Mouse (Mus musculus) skeletal muscle tissue, adult 2 months (tissue): ENCODE measurements at regions not wholly inside any gene's neighbourhood (a gene's known extent, or its start where the extent isn't known, plus 50 kb on each side); places are given as distances from the start of the nearest gene placed in this dataset.

ENCODE experiments used
- DNase-seq: peaks from one replicate; pipeline ENCODE4 v3.0.0-alpha.2; 2012; ENCODE audit warnings: low read depth, low spot score

DNA sequence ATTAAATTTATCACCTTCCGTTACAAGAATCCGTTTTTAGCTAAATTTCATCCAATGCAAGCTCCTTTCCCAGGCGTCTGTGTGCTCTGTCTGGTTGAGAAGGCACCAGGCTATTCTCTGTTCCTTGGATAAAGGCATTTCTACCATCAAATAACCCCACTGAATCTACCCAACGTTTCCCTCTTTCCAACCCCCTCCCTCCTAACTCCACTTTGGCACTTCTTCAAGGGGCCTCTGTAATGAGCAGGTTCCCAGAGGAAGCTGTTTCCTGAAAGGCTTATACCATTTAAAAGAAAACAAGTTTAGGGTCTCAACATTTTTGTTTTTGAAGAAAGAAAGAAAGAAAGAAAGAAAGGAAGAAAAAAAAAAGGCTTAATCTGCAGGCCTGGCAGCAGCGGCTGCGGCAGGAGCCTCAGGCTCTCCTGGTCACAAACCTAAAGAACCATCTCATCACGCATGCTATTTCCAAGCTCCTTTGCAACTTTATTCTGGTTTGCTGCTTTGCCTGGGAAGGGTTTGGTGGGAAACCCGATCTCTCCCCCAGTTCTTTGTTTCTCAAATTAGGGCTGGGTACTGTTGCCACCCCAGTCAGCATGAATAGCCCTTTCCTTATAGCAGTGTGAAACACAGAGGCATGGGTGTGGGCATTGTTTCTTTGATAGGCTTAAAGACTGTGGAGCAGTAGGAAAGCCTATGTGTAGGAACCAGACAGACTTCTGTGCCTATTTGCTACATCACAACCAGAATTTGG, 160.5 kb upstream of the Tnc start:
- no peak for DNase-seq

DNA sequence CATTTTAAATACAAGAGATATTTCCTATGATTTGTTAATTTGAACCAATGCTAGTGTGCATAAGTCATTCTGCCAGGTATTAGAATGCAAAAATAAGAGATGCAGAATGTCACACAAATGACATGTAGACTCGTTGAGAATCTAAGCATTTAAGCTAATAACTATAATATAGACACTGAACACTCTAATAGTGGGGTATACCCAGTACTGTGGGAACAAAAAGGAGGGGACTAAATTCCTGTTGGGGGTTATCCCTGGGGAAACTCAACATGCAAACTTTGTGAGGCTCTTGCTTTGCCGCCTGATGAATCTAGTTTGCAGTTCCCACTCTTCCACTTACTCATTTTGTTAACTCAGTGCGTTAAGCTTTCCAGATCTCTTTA, 154.0 kb upstream of the Tnc start:
- DNase-seq: no peak

DNA sequence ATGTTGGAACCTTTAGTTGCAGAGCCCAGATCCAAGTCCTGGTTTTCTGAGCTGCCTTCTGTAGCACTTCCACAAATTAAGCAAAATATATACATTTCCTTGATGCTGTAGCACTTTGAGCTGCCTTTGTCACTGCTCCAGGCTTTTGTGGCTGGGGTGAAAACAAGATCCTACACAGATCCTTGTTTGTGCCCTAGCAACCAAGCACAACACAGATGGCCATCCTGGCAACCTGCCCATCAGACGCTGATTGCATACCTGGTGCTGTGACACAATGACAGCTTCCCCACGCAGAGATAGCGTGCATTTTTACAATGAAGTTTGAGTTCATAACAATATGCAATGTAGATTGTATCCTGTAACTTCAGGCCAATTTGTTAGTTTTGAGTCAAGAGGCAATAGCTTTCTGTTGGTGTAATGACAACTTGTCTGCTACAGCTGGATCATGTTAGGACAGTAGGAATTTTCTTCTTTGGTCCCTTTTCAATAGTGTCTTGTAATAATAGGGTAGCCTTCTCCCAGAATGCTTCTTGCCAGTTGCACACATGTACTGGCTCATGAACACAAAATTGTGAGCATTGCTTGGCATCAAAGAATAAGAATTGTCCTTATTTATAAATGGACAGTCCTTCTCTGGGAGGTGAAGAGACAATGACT, 153.5 kb upstream of the Tnc start:
- no peak for DNase-seq

DNA sequence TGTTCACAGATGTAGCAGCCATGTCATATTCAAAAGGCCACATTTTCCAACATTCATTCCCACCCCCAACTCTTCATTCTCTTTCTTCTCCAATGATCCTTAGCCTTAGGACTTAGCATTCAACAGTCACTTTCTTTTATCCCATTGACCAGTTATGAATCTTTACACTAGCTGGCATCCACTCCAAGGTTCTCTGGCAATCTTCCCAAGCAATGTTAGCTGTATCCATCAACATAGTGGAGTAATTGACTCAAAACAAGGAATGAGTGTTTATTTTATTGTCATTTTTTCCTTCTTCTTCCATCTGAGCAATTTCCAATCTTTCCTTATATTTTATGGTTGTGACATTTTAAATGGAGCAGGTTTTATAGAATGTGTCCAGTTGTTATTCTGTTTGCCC, 138.2 kb upstream of the Tnc start:
- no peak for DNase-seq

DNA sequence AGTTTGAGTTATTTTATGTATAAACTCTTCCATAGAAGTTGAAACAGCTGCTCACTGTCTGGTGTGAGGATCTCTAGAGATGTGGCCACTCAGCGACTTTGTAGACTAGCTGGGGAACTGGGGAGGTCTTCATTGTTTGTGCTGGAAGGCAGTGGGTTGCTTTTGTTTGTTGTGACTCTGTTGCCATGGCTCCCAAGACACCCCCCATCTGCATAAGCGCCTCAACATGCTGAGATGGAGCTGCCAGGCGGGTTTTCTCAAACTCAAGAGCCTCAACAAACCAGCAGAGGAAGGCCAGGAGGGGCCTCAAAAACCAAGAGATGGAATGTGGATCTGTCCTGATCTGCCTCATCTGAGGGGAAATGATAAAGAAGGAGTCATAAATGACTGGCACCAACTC, 129.1 kb upstream of the Tnc start:
- DNase-seq: no peak

DNA sequence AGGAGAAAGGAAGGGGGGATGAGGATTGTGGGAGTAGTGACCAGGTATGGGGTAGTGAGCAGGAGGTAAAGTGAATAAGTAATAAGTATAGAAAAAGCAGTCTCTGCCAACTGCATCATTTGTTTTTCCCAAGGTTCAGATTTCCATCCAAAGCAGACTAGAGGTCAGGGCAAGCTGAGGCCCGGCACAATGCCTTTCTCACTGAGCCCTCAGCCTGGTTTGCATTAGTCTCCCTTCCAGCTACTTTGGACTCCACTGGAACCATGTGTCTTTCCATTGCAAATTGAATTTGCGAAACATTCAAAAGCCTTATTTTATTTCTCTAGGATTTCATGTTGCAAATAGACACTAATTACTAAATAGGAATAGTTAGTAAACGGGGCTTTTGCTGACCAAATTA, 124.7 kb upstream of the Tnc start:
- no peak for DNase-seq

DNA sequence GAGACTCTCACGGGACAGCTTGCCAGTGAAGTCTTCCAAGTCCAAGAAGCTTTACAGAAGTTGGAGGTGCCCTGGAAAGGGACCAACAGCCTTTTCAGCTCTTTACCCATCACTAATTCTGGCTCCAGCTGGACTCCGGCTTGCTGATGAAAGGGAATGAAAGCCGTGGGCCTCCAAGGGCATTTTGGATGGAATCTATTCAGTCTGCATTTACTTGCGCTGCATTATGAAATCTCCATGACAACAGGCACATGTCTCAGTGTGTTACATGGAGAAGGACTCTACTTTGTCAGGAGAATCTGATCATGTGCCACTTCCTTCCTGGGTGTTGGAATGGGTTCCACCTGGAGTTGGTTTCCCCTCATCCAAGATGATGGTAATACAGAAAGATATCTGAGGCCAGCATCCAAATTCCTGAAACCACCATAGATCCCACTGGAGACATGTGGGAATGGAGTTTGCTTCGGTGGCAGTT, 102.2 kb upstream of the Tnc start:
- no peak for DNase-seq

DNA sequence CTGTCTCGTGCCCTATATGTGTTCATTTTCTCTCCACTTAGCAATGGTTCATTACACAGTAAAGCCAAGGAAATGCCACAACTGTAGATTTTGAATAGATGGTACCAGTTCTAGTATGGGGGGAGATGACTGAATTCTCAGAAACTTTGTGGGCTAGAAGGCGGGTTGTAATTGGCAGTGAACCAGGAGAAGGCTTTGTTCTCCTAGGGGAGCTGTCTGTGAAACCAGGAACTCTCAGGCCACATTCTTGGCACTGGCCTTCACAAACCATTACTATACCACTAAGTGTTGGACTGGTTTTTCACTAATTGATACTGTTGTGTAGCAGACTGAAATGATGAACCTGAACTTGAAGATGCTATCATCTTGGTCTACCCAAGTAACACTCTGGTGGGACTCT, 99.1 kb upstream of the Tnc start:
- DNase-seq: no peak

DNA sequence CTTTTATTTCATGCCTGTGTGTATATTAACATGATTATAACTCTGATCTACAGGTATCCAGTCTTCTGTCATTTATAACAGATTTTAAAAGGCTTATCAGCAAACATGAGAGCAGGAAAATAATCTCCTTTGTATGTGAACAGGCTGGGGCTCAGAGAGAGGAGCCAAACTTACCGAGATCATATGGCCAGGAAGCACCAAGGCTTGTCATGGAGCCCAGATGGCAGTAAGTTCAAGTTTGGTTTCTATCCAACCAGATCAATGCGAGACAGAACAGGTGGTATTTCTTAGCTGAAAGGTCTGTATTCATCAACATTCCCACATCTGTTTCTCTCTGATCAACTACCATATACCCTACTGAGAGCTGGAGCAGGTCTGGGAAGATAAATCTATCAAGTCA, 96.1 kb upstream of the Tnc start:
- DNase-seq: no peak

DNA sequence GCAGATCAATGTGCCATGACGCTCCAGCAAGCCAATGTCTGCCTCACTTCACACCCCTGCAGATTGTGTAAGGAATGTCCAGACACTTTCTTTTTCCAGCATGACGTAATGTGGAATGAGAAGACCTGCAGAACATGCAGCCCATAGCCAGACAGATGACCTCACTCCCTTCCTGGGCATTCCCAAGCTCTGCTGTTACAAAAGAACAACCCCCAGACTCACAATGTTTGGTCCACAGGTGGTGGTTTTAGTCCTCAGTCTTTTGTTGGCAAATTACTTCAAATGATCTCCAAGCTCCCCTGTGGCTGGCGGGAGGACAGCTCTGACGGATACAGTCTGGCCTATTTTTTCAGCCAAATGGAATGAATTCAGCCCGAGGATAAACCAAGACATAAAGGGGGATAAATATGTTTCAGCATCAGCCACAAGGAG, 95.6 kb upstream of the Tnc start:
- no peak for DNase-seq

DNA sequence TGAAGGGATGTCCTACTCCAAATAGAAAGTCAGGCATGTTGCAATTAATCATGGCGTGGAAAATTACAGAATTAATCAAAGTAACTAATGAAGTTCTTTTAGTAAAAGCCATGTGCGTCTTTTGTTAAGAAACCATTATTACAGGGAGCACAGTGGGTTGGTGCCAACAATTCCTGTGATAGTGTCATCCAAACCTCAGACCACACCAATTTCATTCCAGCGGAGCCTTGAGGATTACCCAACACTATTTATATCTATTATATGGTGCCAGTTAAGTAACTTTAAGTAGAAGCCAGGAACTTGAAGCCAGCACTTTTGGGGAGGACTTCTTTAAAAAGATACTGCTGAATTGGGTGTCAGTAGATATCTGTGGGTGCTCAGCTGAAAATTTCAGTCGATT, 93.0 kb upstream of the Tnc start:
- DNase-seq: no peak

DNA sequence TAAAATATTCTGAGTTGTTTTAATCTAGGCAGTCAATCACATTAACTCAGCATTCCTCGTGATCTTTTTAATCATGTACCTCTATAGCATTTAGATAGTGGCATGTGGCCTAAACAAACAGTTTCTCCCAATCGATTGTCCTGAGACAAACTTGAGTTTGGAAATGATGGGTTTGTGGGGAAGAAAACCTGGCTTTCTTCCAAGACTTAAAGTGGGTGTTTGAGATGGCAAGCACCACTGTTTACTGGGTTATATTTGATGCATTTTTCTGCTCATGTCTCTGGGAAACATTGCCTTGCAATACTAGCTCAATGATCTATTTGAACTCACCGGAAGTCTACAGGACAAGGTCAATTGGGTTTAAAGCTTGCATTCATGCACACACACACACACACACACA, 88.2 kb upstream of the Tnc start:
- DNase-seq: no peak

DNA sequence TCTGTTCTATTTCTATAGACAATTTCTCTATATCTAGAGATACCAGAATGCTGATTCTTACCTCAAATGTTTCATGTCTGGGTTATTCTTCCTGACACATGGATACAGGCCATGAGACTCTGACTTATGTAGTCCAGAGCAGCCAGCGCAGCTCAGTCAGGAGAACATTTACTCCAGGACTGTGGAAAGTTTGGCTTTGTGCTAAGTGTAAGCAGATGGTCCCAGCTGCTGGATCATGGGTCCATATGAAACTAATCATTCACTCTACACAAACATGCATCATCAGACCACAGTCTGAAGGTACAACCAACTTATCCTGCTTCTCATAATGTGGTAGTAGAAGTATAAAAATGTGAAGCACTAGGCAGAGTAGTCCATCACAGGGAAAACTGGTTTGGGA, 82.5 kb upstream of the Tnc start:
- DNase-seq: no peak

DNA sequence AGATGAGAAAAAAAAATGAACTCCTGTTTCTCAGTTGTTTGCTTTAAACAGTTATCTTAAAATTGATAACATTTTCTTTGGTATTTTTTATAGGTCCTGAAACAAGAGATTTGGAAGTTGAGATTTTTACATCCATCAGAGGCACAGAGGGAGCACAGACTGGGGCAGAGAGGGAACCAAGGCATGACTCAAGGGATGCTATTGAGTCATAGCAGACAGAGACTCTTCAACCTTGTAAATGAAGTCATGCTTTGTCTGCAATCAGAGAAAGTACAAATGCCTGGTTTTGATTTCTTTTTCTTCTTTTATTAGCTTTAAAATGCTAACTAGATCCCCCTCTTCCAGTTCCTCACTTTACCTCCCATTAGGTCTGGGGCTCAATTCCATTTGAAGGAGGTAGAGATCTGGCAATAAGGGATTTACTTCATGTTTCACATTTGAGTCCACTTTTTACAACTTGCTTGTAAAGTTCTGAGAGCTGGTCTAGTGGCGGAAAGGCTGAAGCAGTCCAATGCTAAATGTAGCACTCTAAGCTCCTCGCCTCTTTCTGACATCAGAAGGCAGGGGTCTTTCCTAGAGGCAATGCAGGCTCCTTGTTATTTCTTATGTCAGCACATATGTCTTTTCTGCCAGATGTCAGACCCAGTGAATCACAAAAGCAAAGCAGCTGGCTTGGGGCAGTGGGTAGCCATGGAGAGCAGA, 77.7 kb upstream of the Tnc start:
- DNase-seq: no peak

DNA sequence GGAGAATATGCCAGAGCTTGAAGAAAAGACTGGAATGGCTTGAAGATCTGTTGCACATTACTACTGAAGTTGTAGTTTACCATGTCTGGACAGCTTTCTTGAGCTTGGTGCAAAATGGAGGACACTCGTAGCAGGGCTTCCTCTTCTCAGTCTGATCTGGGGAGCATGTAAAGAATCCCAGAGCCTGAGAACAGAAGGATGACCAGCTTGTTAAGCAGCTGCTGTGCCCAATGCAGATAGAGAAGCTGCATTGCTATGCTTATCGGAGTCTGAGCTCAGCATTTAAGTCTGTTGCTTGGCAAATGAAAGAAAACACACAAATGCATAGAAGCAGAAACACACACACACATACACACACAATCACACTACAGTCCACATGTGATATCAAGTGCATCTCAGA, 76.9 kb upstream of the Tnc start:
- DNase-seq: no peak

DNA sequence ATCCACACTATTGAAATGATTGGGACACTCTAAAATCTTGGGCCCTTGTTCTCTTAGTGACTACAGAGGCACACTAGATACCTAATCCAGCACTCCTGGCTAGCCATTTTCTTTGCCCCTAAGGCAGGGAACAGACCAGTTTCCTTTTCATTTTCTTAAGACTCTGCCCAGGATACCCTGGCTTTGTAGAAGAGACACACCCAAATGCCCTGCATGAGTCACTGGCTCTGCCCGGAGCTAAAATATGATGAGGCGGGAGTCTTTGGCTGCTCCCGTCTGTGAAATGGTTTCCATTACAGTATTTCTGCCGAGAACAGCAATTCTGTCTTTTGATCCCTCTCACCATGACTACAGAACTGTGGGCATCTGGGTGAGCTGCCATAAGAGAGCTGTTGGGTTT, 51.4 kb upstream of the Tnc start:
- no peak for DNase-seq
